Mouse (Mus musculus) heart, embryonic 14.5 days (tissue): ENCODE data around the gene Treml2. TPM values are rescaled to one million over a fixed set of nuclear protein-coding genes. Genes with fewer than 3 reads are reported as not detected.
"Not testable (repeated sequence)": the region's sequence is repeated elsewhere in the genome, so short reads cannot be mapped to it uniquely, and the experiment has no call there.

Experiments used
- ATAC-seq: fragments of 200-750 bp; cut with Nextera tagmentation; 2 replicates; pipeline ENCODE4 v1.8.0; 2017; ENCODE audit warnings: low read depth, moderate TSS enrichment; ENCODE audit not compliant: insufficient number of reproducible peaks, insufficient read depth, low FRiP score
- H3K27ac ChIP-seq, 2 experiments: fragments of 200-500 bp in 1 of 2; fragments of 300-500 bp in 1 of 2; sonication (generic) in 1 of 2; replicated peaks in 1 of 2; 2 replicates each; pipeline ENCODE4 v1.5.1; 2012 to 2014; ENCODE audit warnings: low read depth in 2 of 2, low read length in 2 of 2, control low read depth in 1 of 2, mild to moderate bottlenecking in 1 of 2, mixed read lengths in 1 of 2; ENCODE audit not compliant: control insufficient read depth in 1 of 2, insufficient read depth in 1 of 2
- H3K27me3 ChIP-seq: fragments of 300-500 bp; sonication (generic); 2 replicates; pipeline ENCODE4 v1.6.1; 2014; ENCODE audit warnings: mild to moderate bottlenecking, low read length, control low read depth; ENCODE audit not compliant: control insufficient read depth, insufficient read depth
- H3K36me3 ChIP-seq: fragments of 300-500 bp; sonication (generic); 2 replicates; pipeline ENCODE4 v1.6.1; 2014; ENCODE audit warnings: mild to moderate bottlenecking, control low read depth, low read length, mixed read lengths; ENCODE audit not compliant: control insufficient read depth, insufficient read depth
- H3K4me1 ChIP-seq, 2 experiments: fragments of 200-500 bp in 1 of 2; fragments of 300-500 bp in 1 of 2; sonication (generic) in 1 of 2; 2 replicates each; pipeline ENCODE4 v1.6.1; 2012 to 2014; ENCODE audit warnings: low read length in 2 of 2, control low read depth in 1 of 2, mixed read lengths in 1 of 2; ENCODE audit not compliant: control insufficient read depth in 2 of 2, insufficient read depth in 2 of 2
- H3K4me2 ChIP-seq: fragments of 300-500 bp; sonication (generic); 2 replicates; pipeline ENCODE4 v1.6.1; 2014; ENCODE audit warnings: mild to moderate bottlenecking, low read length
- H3K4me3 ChIP-seq, 2 experiments: fragments of 200-500 bp in 1 of 2; fragments of 300-500 bp in 1 of 2; sonication (generic) in 1 of 2; 2 replicates each; pipeline ENCODE4 v1.5.1; 2012 to 2014; ENCODE audit warnings: low read length in 2 of 2, mild to moderate bottlenecking in 2 of 2, control low read depth in 1 of 2, low read depth in 1 of 2, moderate library complexity in 1 of 2; ENCODE audit not compliant: control insufficient read depth in 1 of 2, insufficient read depth in 1 of 2
- H3K9ac ChIP-seq: fragments of 300-500 bp; sonication (generic); 2 replicates; pipeline ENCODE4 v1.6.1; 2014; ENCODE audit warnings: mild to moderate bottlenecking, low read length
- H3K9me3 ChIP-seq: fragments of 300-500 bp; sonication (generic); 2 replicates; pipeline ENCODE4 v1.6.1; 2016; ENCODE audit warnings: low read length, control low read depth; ENCODE audit not compliant: control insufficient read depth
- WGBS: fragments of 180-500 bp; shearing (Covaris S2); extraction: QIAGEN DNeasy Blood & Tissue Kit; methylation state at CpG from one replicate; pipeline ENCODE4 v1.1.7; 2014; 5-methylcytosine and 5-hydroxymethylcytosine counted together
- polyA plus RNA-seq: library from polyadenylated mRNA; unstranded; fragments of >200 nt; fragmentation: Nextera tagmentation; extraction: Ambion mirVana; gene quantifications from 2 replicates; pipeline ENCODE4 v1.2.1, GENCODE M21; 2014

The Treml2 gene
- polyA plus RNA-seq, 1 experiment from 2014 or later: 0.11 TPM

GRCm38 (mm10) chr17:48347287-48347686 is 48.0 kb downstream of the Treml2 start:
- ATAC-seq: no peak
- H3K27ac ChIP-seq: no peak overlapping the region
- WGBS: 59% methylated on average over 2 of the region's 2 CpGs
- no peaks in the 10 kb centered on the region for H3K9me3 ChIP-seq
- H3K27me3 ChIP-seq: no peaks in the 10 kb centered on the region
- no peak overlapping the region for H3K4me2 ChIP-seq
- H3K4me1 ChIP-seq: no peaks in the 10 kb centered on the region
- no peak overlapping the region for H3K4me3 ChIP-seq
- H3K36me3 ChIP-seq: no peaks in the 10 kb centered on the region
- H3K9ac ChIP-seq: no peak overlapping the region

- 74% methylated on average over 5 of the region's 5 CpGs for WGBS
- no peaks in the 10 kb centered on the region for H3K36me3 ChIP-seq
- no peak overlapping the region for H3K9ac ChIP-seq
- no peaks in the 10 kb centered on the region for H3K4me1 ChIP-seq
- H3K27me3 ChIP-seq: no peaks in the 10 kb centered on the region
- H3K4me2 ChIP-seq: no peak overlapping the region
- ATAC-seq: no peak
- no peak overlapping the region for H3K4me3 ChIP-seq
- no peaks in the 10 kb centered on the region for H3K9me3 ChIP-seq
- no peak overlapping the region for H3K27ac ChIP-seq
These were observed 51.4 kb downstream of the Treml2 start for GRCm38 (mm10) chr17:48350681-48351193.

- not testable (repeated sequence) for ATAC-seq, H3K36me3 ChIP-seq, H3K9me3 ChIP-seq, H3K4me3 ChIP-seq, H3K27ac ChIP-seq, H3K27me3 ChIP-seq, H3K9ac ChIP-seq, H3K4me1 ChIP-seq, H3K4me2 ChIP-seq
- WGBS: 71% methylated on average over 7 of the region's 7 CpGs
These were observed 53.7 kb downstream of the Treml2 start for GRCm38 (mm10) chr17:48352976-48353375.

- no peak for ATAC-seq
- WGBS: 77% methylated on average over 3 of the region's 3 CpGs
- Histone ChIP-seq H3K4me3 (no peak overlapping the region), H3K4me2 (no peak overlapping the region), H3K9ac (no peak overlapping the region), H3K27ac (no peak overlapping the region), H3K4me1 (0 out of 4 replicates have a peak, but pooled peaks cover 0 to 5% of the 10 kb centered on the region in 2 experiments), H3K27me3 (no peaks in the 10 kb centered on the region), H3K36me3 (no peaks in the 10 kb centered on the region), H3K9me3 (no peaks in the 10 kb centered on the region)
These were observed 56.5 kb downstream of the Treml2 start for GRCm38 (mm10) chr17:48355822-48356221.

- Histone ChIP-seq H3K27ac (no peak overlapping the region), H3K4me2 (no peak overlapping the region)
- WGBS: 56% methylated on average over 2 of the region's 2 CpGs
These were observed 58.6 kb downstream of the Treml2 start for GRCm38 (mm10) chr17:48357892-48358291.

GRCm38 (mm10) chr17:48359616-48360015 is 60.3 kb downstream of the Treml2 start, which contains the start of gene Treml1:
Gene Treml1 (plus strand): TSS chr17:48359916.
- Histone ChIP-seq H3K36me3 (no peaks in the 10 kb centered on the region), H3K4me3 (no peak within 1 kb of the TSS), H3K4me1 (peaks cover 20 to 32% of the 10 kb centered on the region in 2 experiments), H3K4me2 (no peak within 1 kb of the TSS), H3K27ac (no peak within 1 kb of the TSS), H3K27me3 (no peaks in the 10 kb centered on the region), H3K9ac (no peak within 1 kb of the TSS), H3K9me3 (no peaks in the 10 kb centered on the region)
- no peak for ATAC-seq
- 78% methylated on average over 7 of the region's 7 CpGs for WGBS

More at GRCm38 (mm10) chr17:48357892-48358291, 58.6 kb downstream of the Treml2 start:
- ATAC-seq: no peak
- Histone ChIP-seq H3K4me3 (no peak overlapping the region), H3K9ac (no peak overlapping the region), H3K9me3 (no peaks in the 10 kb centered on the region), H3K4me1 (peaks cover 11 to 22% of the 10 kb centered on the region in 2 experiments), H3K27me3 (no peaks in the 10 kb centered on the region), H3K36me3 (no peaks in the 10 kb centered on the region)

- no peak for ATAC-seq
- WGBS: 10% methylated on average over 4 of the region's 4 CpGs
These were observed 61.2 kb downstream of the Treml2 start for GRCm38 (mm10) chr17:48360462-48360861.

More at GRCm38 (mm10) chr17:48360462-48360861, 61.2 kb downstream of the Treml2 start:
- Histone ChIP-seq H3K4me3 (no peak overlapping the region), H3K27ac (no peak overlapping the region), H3K4me1 (peaks cover 21 to 32% of the 10 kb centered on the region in 2 experiments), H3K9ac (no peak overlapping the region), H3K9me3 (no peaks in the 10 kb centered on the region), H3K4me2 (no peak overlapping the region), H3K27me3 (no peaks in the 10 kb centered on the region), H3K36me3 (no peaks in the 10 kb centered on the region)
